Mouse (Mus musculus) myocyte (in vitro differentiated cells): ENCODE results near the gene Srsf1. TPM values are rescaled to one million over a fixed set of nuclear protein-coding genes. Genes with fewer than 3 reads are reported as not detected.

Experiments used
- H3K27me3 ChIP-seq: one replicate; pipeline ENCODE4 v1.6.1; 2011; ENCODE audit not compliant: control insufficient read depth, insufficient read depth, insufficient read length
- H3K36me3 ChIP-seq: one replicate; pipeline ENCODE4 v1.6.1; 2011; ENCODE audit not compliant: control insufficient read depth, insufficient read depth
- H3K4me2 ChIP-seq: one replicate; pipeline ENCODE4 v1.6.1; 2011; ENCODE audit warnings: low read depth, control low read depth
- H3K4me3 ChIP-seq: one replicate; pipeline ENCODE4 v1.5.1; 2011; ENCODE audit warnings: mild to moderate bottlenecking, control low read depth, moderate library complexity
- H3K79me2 ChIP-seq: one replicate; pipeline ENCODE4 v1.6.1; 2011; ENCODE audit not compliant: control insufficient read depth, insufficient read depth
- H3ac ChIP-seq: one replicate; pipeline ENCODE4 v1.6.1; 2011; ENCODE audit not compliant: control insufficient read depth, insufficient read length
- CEBPB ChIP-seq: IDR thresholded peaks from 2 replicates; pipeline ENCODE4 v1.6.1; 2011; ENCODE audit warnings: mild to moderate bottlenecking, moderate library complexity; ENCODE audit not compliant: poor library complexity, insufficient read depth, severe bottlenecking
- E2F4 ChIP-seq: IDR thresholded peaks from one replicate; pipeline ENCODE4 v1.6.1; 2011; ENCODE audit warnings: mild to moderate bottlenecking, control low read depth, moderate library complexity; ENCODE audit not compliant: insufficient read depth
- MAX ChIP-seq: IDR thresholded peaks from one replicate; pipeline ENCODE4 v1.6.1; 2011; ENCODE audit warnings: low read depth, mild to moderate bottlenecking, control low read depth
- MYOD1 ChIP-seq, 3 experiments: IDR thresholded peaks; one replicate each; pipeline ENCODE4 v1.6.1; 2011; ENCODE audit warnings: control low read depth in 2 of 3, low read depth in 2 of 3, mild to moderate bottlenecking in 2 of 3, moderate library complexity in 1 of 3; ENCODE audit not compliant: insufficient read length in 2 of 3, control insufficient read depth in 1 of 3
- MYOG ChIP-seq, 3 experiments: IDR thresholded peaks; one replicate each; pipeline ENCODE4 v1.6.1; 2011; ENCODE audit warnings: control low read depth in 2 of 3, low read depth in 2 of 3, mild to moderate bottlenecking in 2 of 3; ENCODE audit not compliant: insufficient read length in 2 of 3, control insufficient read depth in 1 of 3, insufficient read depth in 1 of 3
- POLR2A ChIP-seq: IDR thresholded peaks from one replicate; pipeline ENCODE4 v1.6.1; 2011; ENCODE audit warnings: low read depth, mild to moderate bottlenecking, control low read depth, moderate library complexity; ENCODE audit not compliant: insufficient read length
- POLR2AphosphoS2 ChIP-seq: IDR thresholded peaks from one replicate; pipeline ENCODE4 v1.6.1; 2011; ENCODE audit warnings: low read depth, control low read depth; ENCODE audit not compliant: insufficient read length
- REST ChIP-seq: IDR thresholded peaks from one replicate; pipeline ENCODE4 v1.6.1; 2011; ENCODE audit warnings: mild to moderate bottlenecking, control low read depth, moderate library complexity; ENCODE audit not compliant: insufficient read depth, insufficient read length
- SRF ChIP-seq: IDR thresholded peaks from one replicate; pipeline ENCODE4 v1.6.1; 2011; ENCODE audit warnings: low read depth; ENCODE audit not compliant: control insufficient read depth, insufficient read length
- TCF12 ChIP-seq: IDR thresholded peaks from one replicate; pipeline ENCODE4 v1.6.1; 2011; ENCODE audit warnings: mild to moderate bottlenecking, control low read depth; ENCODE audit not compliant: poor library complexity, insufficient read depth, severe bottlenecking
- TCF3 ChIP-seq: IDR thresholded peaks from one replicate; pipeline ENCODE4 v1.6.1; 2011; ENCODE audit warnings: low read depth, control low read depth; ENCODE audit not compliant: insufficient read length
- USF1 ChIP-seq: IDR thresholded peaks from one replicate; pipeline ENCODE4 v1.6.1; 2011; ENCODE audit warnings: low read depth, mild to moderate bottlenecking, control low read depth, moderate library complexity
- polyA plus RNA-seq: library from polyadenylated mRNA; unstranded; fragments of >200 nt; fragmentation: generic; extraction: Trizol; gene quantifications from one replicate; pipeline ENCODE4 v1.2.1, GENCODE M21; 2012; ENCODE audit warnings: missing spikeins

The Srsf1 gene
- polyA plus RNA-seq, 1 experiment = 69.9 TPM

DNA sequence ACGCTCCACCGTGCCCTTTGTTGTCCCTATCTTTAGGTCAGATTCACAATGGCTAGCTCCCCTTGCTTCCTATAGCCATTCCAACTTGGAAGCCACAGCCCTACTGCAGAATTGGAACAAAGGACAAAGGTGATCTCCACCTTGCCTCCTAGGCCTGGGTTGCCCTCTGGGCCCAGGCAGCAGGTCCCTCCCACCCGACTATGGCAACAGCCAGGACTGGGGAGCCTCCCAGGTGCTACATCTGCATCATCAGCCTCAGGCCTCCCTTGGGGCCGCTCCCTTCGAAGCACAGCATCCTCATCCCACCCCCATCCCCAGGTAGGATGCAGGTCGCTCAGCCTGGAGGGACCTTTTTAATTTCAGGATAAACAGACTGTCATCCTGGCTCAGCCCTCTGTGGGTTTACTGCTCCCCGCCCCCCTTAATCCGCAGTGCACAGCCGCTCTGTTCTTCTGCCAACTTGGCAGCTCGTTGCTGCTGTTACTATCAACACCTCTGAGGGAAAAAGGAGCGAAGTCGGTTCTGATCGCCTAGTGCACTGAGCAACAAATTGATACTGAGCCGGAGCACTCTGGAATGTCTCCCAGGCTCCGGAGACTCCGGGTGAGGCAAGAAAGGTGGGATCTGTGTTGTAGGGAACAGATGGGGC lies 37.5 kb upstream of the Srsf1 start:
- no peak overlapping the region for H3K4me2 ChIP-seq
- no peaks in the 10 kb centered on the region for H3K79me2 ChIP-seq
- TF ChIP-seq MAX = no peak
- TF ChIP-seq TCF3 = no peak
- TF ChIP-seq TCF12 = no peak
- TF ChIP-seq MYOG (IDR thresholded peaks at IDR 0.05; ENCODE audit: control insufficient read depth in 1 of 3, insufficient read depth in 1 of 3, insufficient read length in 2 of 3, low read depth in 2 of 3) = no peak
- no peak for TF ChIP-seq POLR2A
- no peak for TF ChIP-seq REST
- no peak for TF ChIP-seq CEBPB
- no peak for TF ChIP-seq MYOD1 (IDR thresholded peaks at IDR 0.05; ENCODE audit: control insufficient read depth in 1 of 3, insufficient read length in 2 of 3, low read depth in 2 of 3)
- no peak for TF ChIP-seq E2F4
- no peak for TF ChIP-seq POLR2AphosphoS2
- no peak for TF ChIP-seq USF1
- no peak for TF ChIP-seq SRF
- no peak overlapping the region for H3K4me3 ChIP-seq
- no peaks in the 10 kb centered on the region for H3K36me3 ChIP-seq
- H3ac ChIP-seq = no peak overlapping the region
- H3K27me3 ChIP-seq = peaks cover 20% of the 10 kb centered on the region

DNA sequence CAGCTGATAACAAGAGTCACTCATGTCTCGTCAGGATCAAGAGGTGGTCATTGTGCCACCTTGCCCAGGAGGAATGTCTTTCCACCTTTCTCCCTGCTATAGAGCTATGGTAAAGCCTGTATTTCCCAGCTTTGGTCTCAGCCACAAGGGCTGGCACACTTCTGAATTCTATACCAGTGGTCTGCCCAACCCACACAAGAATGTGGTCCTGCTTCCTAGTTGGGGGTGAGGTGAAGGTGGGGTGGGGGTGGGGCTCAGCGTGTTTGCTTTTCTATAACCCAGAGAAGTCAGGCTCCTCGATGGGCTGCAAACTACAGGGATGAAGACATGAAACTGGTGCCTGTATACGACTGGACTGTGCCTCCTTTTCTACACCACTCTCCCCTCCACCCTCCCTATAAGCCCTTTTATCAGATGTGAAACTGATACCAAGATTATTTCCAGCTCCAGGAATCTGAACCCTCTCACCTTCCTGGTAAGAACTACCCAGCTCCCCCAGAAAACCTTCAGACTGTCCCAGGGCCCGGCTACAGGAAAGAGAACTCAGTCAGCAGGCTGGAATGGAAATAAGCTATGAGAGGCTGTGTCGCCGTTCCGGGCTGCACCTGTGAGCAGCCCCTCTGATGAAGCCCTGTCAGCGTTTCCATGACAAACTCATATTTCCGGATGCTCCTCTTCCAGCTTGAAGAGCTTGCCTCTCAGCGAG lies 35.8 kb upstream of the Srsf1 start:
- Histone ChIP-seq H3K27me3 (peaks cover 20% of the 10 kb centered on the region), H3K4me3 (no peak overlapping the region), H3K79me2 (no peaks in the 10 kb centered on the region), H3K4me2 (no peak overlapping the region), H3K36me3 (no peaks in the 10 kb centered on the region), H3ac (no peak overlapping the region)
- TF ChIP-seq TCF12 = no peak
- TF ChIP-seq POLR2A = no peak
- TF ChIP-seq MAX = no peak
- TF ChIP-seq CEBPB = no peak
- TF ChIP-seq USF1 = no peak
- TF ChIP-seq MYOD1 (IDR thresholded peaks at IDR 0.05; ENCODE audit: control insufficient read depth in 1 of 3, insufficient read length in 2 of 3, low read depth in 2 of 3) = no peak
- no peak for TF ChIP-seq TCF3
- no peak for TF ChIP-seq REST
- no peak for TF ChIP-seq MYOG (IDR thresholded peaks at IDR 0.05; ENCODE audit: control insufficient read depth in 1 of 3, insufficient read depth in 1 of 3, insufficient read length in 2 of 3, low read depth in 2 of 3)
- no peak for TF ChIP-seq POLR2AphosphoS2
- TF ChIP-seq E2F4 = no peak
- no peak for TF ChIP-seq SRF

DNA sequence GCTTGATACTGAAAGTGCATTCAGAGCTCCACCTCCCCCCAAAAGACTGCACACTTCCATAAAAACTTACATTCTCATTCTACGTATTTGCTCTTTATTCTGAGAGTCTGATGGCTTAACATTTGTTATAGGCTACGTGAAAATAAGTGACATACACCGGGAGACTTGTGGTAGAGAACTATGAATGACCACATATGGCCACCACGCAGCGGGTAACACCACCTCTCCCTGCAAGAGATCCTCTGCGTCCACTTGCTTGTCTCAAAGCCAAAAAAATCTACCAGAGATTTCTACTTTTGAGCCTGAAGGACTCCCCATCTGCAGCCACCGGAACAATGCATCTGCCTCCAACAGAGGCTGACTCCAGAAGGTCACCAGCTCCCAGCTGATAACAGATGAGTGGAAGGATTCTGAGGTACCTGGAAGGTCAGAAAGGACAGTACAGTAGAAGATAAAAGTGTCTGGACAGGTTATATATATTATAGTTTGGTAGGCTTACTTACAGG lies 35.2 kb upstream of the Srsf1 start:
- Histone ChIP-seq H3K4me2 (no peak overlapping the region), H3K27me3 (peaks cover 20% of the 10 kb centered on the region), H3K4me3 (no peak overlapping the region), H3K36me3 (no peaks in the 10 kb centered on the region), H3ac (no peak overlapping the region), H3K79me2 (no peaks in the 10 kb centered on the region)
- no peak for TF ChIP-seq POLR2A
- TF ChIP-seq CEBPB = no peak
- no peak for TF ChIP-seq USF1
- TF ChIP-seq REST = no peak
- no peak for TF ChIP-seq MYOG (IDR thresholded peaks at IDR 0.05; ENCODE audit: control insufficient read depth in 1 of 3, insufficient read depth in 1 of 3, insufficient read length in 2 of 3, low read depth in 2 of 3)
- TF ChIP-seq MAX = no peak
- TF ChIP-seq TCF3 = no peak
- no peak for TF ChIP-seq TCF12
- no peak for TF ChIP-seq MYOD1 (IDR thresholded peaks at IDR 0.05; ENCODE audit: control insufficient read depth in 1 of 3, insufficient read length in 2 of 3, low read depth in 2 of 3)
- no peak for TF ChIP-seq SRF
- no peak for TF ChIP-seq POLR2AphosphoS2
- no peak for TF ChIP-seq E2F4

DNA sequence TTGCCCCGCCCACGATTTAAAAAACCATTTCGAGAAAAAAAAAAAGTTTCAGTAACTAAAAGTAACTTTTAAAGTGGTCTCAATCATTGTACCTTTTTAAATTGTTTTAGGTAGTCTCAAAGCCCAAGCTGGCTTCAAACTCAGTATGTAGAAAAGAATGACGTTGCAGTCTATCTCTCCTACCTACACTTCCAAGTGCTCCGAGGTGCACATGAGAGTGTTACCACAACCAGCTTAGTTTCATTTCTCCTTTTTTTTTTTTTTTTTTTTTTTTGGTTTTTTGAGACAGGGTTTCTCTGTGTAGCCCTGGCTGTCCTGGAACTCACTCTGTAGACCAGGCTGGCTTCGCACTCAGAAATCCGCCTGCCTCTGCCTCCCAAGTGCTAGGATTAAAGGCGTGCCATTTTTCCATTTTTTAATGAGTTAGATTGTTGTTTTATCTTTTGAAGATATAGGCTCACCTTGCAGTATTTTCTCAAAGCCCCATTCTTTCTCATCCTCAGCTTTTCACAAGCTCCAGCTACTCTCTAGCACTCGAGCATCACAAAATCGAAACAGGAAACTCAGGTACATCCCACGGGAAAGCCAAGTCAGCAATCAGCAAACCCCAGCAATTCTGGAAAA lies 34.4 kb upstream of the Srsf1 start:
- TF ChIP-seq TCF12 (no peak), MYOG (IDR thresholded peaks at IDR 0.05; ENCODE audit: control insufficient read depth in 1 of 3, insufficient read depth in 1 of 3, insufficient read length in 2 of 3, low read depth in 2 of 3) (no peak), POLR2AphosphoS2 (no peak), POLR2A (no peak), TCF3 (no peak), USF1 (no peak), MAX (no peak), MYOD1 (IDR thresholded peaks at IDR 0.05; ENCODE audit: control insufficient read depth in 1 of 3, insufficient read length in 2 of 3, low read depth in 2 of 3) (no peak), CEBPB (no peak), REST (no peak), E2F4 (no peak), SRF (no peak)
- H3K36me3 ChIP-seq = no peaks in the 10 kb centered on the region
- no peak overlapping the region for H3ac ChIP-seq
- H3K4me2 ChIP-seq = no peak overlapping the region
- peaks cover 20% of the 10 kb centered on the region for H3K27me3 ChIP-seq
- H3K79me2 ChIP-seq = no peaks in the 10 kb centered on the region
- no peak overlapping the region for H3K4me3 ChIP-seq
